Mouse (Mus musculus) C2C12 (cell line): ENCODE data around the gene Mfsd4b1.

Source experiments
- CTCF ChIP-seq: IDR thresholded peaks from one replicate; pipeline ENCODE4 v1.5.1; 2011; ENCODE audit not compliant: control insufficient read depth, insufficient read depth, insufficient read length
- MYOG ChIP-seq: IDR thresholded peaks from one replicate; pipeline ENCODE4 v1.6.1; 2011; ENCODE audit not compliant: control insufficient read depth, insufficient read length; ENCODE audit errors: extremely low read depth
- USF1 ChIP-seq: IDR thresholded peaks from one replicate; pipeline ENCODE4 v1.6.1; 2011; ENCODE audit warnings: low read depth, mild to moderate bottlenecking, control low read depth, moderate library complexity

DNA sequence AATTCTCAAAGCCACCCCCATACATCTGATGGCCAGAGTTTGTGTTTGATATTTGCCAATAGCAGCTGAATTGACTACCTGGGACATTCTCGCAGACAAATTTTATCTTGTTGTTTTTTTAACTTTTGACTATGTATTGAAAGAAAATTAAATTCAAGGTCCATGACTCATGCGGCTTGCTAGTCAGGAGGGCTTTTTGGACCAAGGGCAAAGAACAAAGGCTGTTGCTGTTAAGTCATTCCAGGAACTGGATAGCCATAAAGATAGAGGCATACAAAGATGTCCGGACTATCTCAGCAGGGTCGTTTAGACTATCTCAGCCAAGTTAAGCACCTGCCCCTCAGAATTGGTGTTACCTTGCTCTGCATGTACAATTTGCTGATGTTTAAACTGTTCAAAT lies 47.7 kb downstream of the Mfsd4b1 start:
- TF ChIP-seq CTCF (no peak), MYOG (no peak), USF1 (no peak)
